Mouse (Mus musculus) lung, postnatal 0 days (tissue): ENCODE results near the gene Mgarp. TPM values are rescaled to one million over a fixed set of nuclear protein-coding genes. Genes with fewer than 3 reads are reported as not detected.
A peak's percentile ranks its signal among the peaks of the same experiment; 100 is the strongest.
"Not testable (repeated sequence)": the region's sequence is repeated elsewhere in the genome, so short reads cannot be mapped to it uniquely, and the experiment has no call there.

Experiments
- ATAC-seq: fragments of 200-750 bp; cut with Nextera tagmentation; 2 replicates; pipeline ENCODE4 v1.8.0; 2017; ENCODE audit warnings: moderate library complexity
- DNase-seq: peaks from one replicate; pipeline ENCODE4 v3.0.0-alpha.2; 2016; ENCODE audit warnings: low spot score
- H3K27ac ChIP-seq: fragments of 300-500 bp; sonication (generic); 2 replicates; pipeline ENCODE4 v1.5.1; 2014; ENCODE audit warnings: antibody characterized with exemption, mild to moderate bottlenecking, low read length, mixed read lengths
- H3K27me3 ChIP-seq: fragments of 300-500 bp; sonication (generic); replicated peaks from 2 replicates; pipeline ENCODE4 v1.6.1; 2014; ENCODE audit warnings: low read length, mixed read lengths; ENCODE audit not compliant: insufficient read depth
- H3K36me3 ChIP-seq: fragments of 300-500 bp; sonication (generic); 2 replicates; pipeline ENCODE4 v1.6.1; 2014; ENCODE audit warnings: low read length, mixed read lengths; ENCODE audit not compliant: insufficient read depth
- H3K4me1 ChIP-seq: fragments of 300-500 bp; sonication (generic); 2 replicates; pipeline ENCODE4 v1.6.1; 2014; ENCODE audit warnings: antibody characterized with exemption, low read depth, low read length, mixed read lengths; ENCODE audit not compliant: insufficient read depth
- H3K4me2 ChIP-seq: fragments of 300-500 bp; sonication (generic); replicated peaks from 2 replicates; pipeline ENCODE4 v1.6.1; 2014; ENCODE audit warnings: low read depth, mild to moderate bottlenecking, low read length, moderate library complexity, mixed read lengths
- H3K4me3 ChIP-seq: fragments of 300-500 bp; sonication (generic); 2 replicates; pipeline ENCODE4 v1.5.1; 2014; ENCODE audit warnings: low read depth, low read length
- H3K9ac ChIP-seq: fragments of 300-500 bp; sonication (generic); replicated peaks from 2 replicates; pipeline ENCODE4 v1.6.1; 2014; ENCODE audit warnings: low read depth, mild to moderate bottlenecking
- H3K9me3 ChIP-seq: fragments of 300-500 bp; sonication (generic); 2 replicates; pipeline ENCODE4 v1.6.1; 2016; ENCODE audit warnings: low read length, mixed read lengths
- CTCF ChIP-seq: IDR thresholded peaks from 2 replicates; pipeline ENCODE4 v1.5.1; 2016; ENCODE audit warnings: antibody characterized with exemption, mild to moderate bottlenecking
- EP300 ChIP-seq: IDR thresholded peaks from 2 replicates; pipeline ENCODE4 v1.6.1; 2016; ENCODE audit warnings: antibody characterized with exemption, mild to moderate bottlenecking, control low read depth
- whole genome bisulfite sequencing: fragments of 180-500 bp; shearing (Covaris S2); extraction: QIAGEN DNeasy Blood & Tissue Kit; methylation state at CpG from one replicate; pipeline ENCODE4 v1.1.7; 2014; 5-methylcytosine and 5-hydroxymethylcytosine counted together
- polyA plus RNA-seq: library from polyadenylated mRNA; unstranded; fragments of >200 nt; fragmentation: Nextera tagmentation; extraction: Ambion mirVana; gene quantifications from 2 replicates; pipeline ENCODE4 v1.2.1, GENCODE M21; 2015

Mgarp gene
- polyA plus RNA-seq, 1 experiment from 2014 or later, result not detected

DNA sequence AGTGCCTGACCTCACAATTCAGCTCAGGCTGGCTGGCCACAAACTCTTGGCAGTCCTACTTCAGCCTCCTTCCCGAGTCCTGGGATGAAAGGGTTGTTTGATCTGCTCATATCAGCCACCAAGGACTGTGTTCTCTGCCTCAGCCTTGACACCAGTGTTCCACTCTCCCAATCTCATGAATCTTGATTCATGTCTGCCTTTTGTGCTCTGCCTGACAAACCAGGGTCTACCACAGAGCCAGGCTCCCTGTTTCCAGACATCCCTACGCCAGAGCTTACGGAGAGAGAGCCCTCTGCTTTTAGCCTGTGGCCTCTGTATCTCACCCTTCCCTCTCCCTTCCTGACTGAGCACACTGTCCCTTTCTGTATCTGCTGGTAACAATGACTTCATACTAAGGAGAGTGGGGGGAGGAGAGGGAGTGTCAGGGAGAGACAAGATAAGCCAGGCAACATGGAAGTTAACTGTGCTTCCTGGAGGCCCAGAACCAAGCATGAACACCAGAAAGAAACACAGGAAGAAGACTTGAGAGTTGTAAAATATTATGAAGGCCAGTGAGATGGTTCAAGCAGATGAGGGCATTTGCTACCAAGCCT is 47.8 kb downstream of the Mgarp start:
- ATAC-seq, result peak; percentile 67
- H3K27me3 ChIP-seq, result no peaks in the 10 kb centered on the region
- no peak overlapping the region for H3K9ac ChIP-seq
- H3K4me1 ChIP-seq, result no peaks in the 10 kb centered on the region
- DNase-seq, result peak; percentile 51
- no peak overlapping the region for H3K4me3 ChIP-seq
- H3K4me2 ChIP-seq, result no peak overlapping the region
- H3K27ac ChIP-seq, result no peak overlapping the region
- TF ChIP-seq EP300 (no peak), CTCF (no peak)
- no peaks in the 10 kb centered on the region for H3K36me3 ChIP-seq
- 30% methylated on average over 3 of the region's 3 CpGs for WGBS
- H3K9me3 ChIP-seq, result no peaks in the 10 kb centered on the region

DNA sequence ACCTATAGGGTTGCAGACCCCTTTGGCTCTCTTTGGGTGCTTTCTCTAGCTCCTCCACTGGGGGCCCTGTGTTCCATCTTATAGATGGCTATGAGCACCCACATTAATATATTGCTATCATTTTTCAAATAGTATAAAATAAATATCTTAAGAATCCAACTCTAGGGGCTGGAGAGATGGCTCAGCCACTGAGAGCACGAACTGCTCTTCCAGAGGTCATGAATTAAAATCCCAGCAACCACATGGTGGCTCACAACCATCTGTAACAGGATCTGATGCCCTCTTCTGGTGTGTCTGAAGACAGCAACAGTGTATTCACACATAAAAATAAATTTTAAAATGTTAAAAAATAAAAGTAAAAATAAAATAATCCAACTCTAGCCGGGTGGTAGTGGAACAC is 51.5 kb downstream of the Mgarp start:
- ATAC-seq, H3K27ac ChIP-seq, H3K4me3 ChIP-seq, DNase-seq, H3K4me2 ChIP-seq, H3K9ac ChIP-seq, H3K9me3 ChIP-seq, H3K27me3 ChIP-seq, H3K36me3 ChIP-seq, H3K4me1 ChIP-seq: not testable (repeated sequence)
- 88% methylated on average over 2 of the region's 2 CpGs for WGBS

DNA sequence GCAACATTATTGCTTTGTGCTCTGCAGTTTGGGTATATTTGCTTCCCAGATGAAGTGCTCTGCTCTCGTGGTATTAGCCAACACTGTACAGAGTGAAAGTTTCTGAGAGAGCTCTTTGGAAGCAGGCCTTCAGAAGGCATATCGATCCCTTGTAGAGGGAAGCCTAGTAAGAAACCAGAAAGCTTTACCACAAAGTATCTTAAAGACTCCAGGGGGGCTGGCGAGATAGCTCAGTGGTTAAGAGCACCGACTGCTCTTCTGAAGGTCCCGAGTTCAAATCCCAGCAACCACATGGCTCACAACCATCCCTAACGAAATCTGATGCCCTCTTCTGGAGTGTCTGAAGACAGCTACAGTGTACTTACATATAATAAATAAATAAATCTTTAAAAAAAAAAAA is 52.4 kb downstream of the Mgarp start:
- not testable (repeated sequence) for H3K9ac ChIP-seq, H3K27ac ChIP-seq, H3K4me3 ChIP-seq, ATAC-seq, H3K27me3 ChIP-seq, H3K36me3 ChIP-seq, DNase-seq, H3K9me3 ChIP-seq, H3K4me2 ChIP-seq, H3K4me1 ChIP-seq
- WGBS, result 93% methylated on average over 6 of the region's 6 CpGs

- no peak overlapping the region for H3K9ac ChIP-seq
- H3K27me3 ChIP-seq, result no peaks in the 10 kb centered on the region
- DNase-seq (peak; percentile 54), ATAC-seq (no peak)
- no peaks in the 10 kb centered on the region for H3K9me3 ChIP-seq
- TF ChIP-seq EP300 (no peak), CTCF (no peak)
- no peaks in the 10 kb centered on the region for H3K4me1 ChIP-seq
- WGBS, result 64% methylated on average over 4 of the region's 4 CpGs
- no peaks in the 10 kb centered on the region for H3K36me3 ChIP-seq
- no peak overlapping the region for H3K27ac ChIP-seq
- no peak overlapping the region for H3K4me3 ChIP-seq
- H3K4me2 ChIP-seq, result no peak overlapping the region
Observed at GRCm38 (mm10) chr3:51343260-51343659, 53.3 kb downstream of the Mgarp start.

DNA sequence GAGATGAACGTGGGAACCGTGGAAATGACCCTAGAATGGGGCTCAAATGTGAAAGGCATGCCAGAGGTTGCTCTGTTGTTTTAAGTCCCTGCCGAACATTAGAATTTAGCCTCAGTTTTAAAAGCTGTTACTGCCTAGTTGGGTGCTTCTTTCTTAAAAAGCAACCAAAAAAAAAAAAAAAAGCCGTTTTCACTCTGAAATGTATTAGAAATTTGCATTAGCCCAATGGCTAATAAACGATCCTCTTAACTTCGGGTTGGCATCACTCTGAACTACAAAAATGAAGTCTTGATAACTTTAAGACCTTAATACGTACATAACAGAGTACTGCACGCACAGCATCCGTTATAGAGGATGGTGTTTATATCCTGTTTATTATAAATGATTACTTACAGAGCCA is 54.4 kb downstream of the Mgarp start:
- TF ChIP-seq EP300 (no peak), CTCF (no peak)
- H3K9ac ChIP-seq, result peak overlapping the region; percentile 88; the same call in 1 of the 2 replicates
- peak overlapping the region; percentile 96 for H3K4me2 ChIP-seq
- H3K4me1 ChIP-seq, result no peaks in the 10 kb centered on the region
- H3K9me3 ChIP-seq, result no peaks in the 10 kb centered on the region
- WGBS, result 3% methylated on average over 9 of the region's 9 CpGs
- H3K27ac ChIP-seq, result peak overlapping the region; percentile 99
- H3K36me3 ChIP-seq, result no peaks in the 10 kb centered on the region
- DNase-seq, result no peak
- H3K4me3 ChIP-seq, result peak overlapping the region; percentile 99
- no peak for ATAC-seq
- no peaks in the 10 kb centered on the region for H3K27me3 ChIP-seq

DNA sequence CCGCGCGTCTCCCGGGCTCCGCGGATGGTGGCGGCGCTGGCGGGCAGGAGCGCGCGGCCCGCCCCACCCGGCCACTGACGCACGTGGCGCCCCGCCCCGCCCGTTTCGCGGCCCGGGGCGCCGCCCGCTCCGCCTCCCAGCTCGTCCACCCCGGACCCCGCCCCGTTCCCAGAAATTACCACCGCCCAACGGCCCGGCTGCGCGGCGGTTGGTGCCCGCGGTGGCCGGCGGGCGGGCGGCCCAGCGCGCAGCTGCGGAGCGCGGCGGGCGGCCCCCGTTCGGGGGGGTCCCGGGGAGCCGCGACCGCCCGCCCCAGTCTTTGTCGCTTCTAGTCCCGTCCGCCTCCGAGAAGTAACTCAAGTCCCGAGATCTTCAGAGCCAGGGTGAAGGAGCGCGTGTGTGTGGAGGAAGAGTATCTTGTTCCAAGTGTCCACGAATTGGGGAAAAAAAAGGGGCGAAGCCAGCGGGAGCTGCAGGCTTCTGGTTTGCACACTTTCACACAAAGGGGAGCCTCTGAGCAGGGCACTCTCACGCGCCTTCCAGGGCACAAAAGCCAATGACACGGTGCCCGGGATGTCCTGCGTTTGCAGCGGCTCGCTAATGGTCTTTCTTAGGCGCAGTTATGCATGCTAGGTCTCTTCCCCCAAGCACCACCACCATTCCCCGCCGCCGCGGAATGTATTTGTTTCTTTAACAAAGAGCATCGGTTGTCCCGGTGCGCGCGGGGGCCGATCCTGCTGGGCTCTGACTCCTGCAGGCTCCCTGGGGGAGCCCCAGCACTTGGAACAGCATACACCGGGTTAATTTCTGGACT is 55.1 kb downstream of the Mgarp start:
- peak overlapping the region; percentile 99 for H3K27ac ChIP-seq
- H3K9ac ChIP-seq, result peak overlapping the region; percentile 88
- ATAC-seq, result peak; percentile 87
- H3K27me3 ChIP-seq, result no peaks in the 10 kb centered on the region
- H3K4me2 ChIP-seq, result peak overlapping the region; percentile 96
- peak overlapping the region; percentile 99 for H3K4me3 ChIP-seq
- under 1% methylated on average over 62 of the region's 86 CpGs for WGBS
- TF ChIP-seq EP300 (no peak), CTCF (no peak)
- DNase-seq, result peak; percentile 93
- no peaks in the 10 kb centered on the region for H3K36me3 ChIP-seq
- H3K9me3 ChIP-seq, result no peaks in the 10 kb centered on the region
- H3K4me1 ChIP-seq, result no peaks in the 10 kb centered on the region
